Mouse (Mus musculus) common myeloid progenitor, adult 5-6 weeks (primary cell): ENCODE data around the gene Cxcr3. TPM values are rescaled to one million over a fixed set of nuclear protein-coding genes. Genes with fewer than 3 reads are reported as not detected.

ENCODE experiments used
- total RNA-seq: library from RNA; stranded (forward); fragments of 200-1000, 187-1606 nt; gene quantifications from 2 replicates; pipeline ENCODE4 v1.2.3, GENCODE M21; 2017

Gene Cxcr3
- total RNA-seq, 1 experiment from 2014 or later: 0.27 TPM

Other genes starting within 250 kb of the Cxcr3 start
- gene Taf1, start 201.5 kb downstream of the Cxcr3 start, total RNA-seq: 80.9 and 87.4 TPM in 2 replicates
- 83.0 and 95.1 TPM in 2 replicates for gene Ogt, start 94.2 kb downstream of the Cxcr3 start, total RNA-seq
- 0.55 and 1.8 TPM in 2 replicates for gene Gm4779, start 60.2 kb upstream of the Cxcr3 start, total RNA-seq
- gene 8030474K03Rik, start 60.4 kb upstream of the Cxcr3 start, total RNA-seq: not detected in 2 replicates
- 2.8 and 5.3 TPM in 2 replicates for gene Nhsl2, start 115.1 kb upstream of the Cxcr3 start, total RNA-seq